Mouse (Mus musculus): ENCODE results near the gene Dnajc2. TPM values are rescaled to one million over a fixed set of nuclear protein-coding genes. Genes with fewer than 3 reads are reported as not detected.

The Dnajc2 gene
- total and polyA plus RNA-seq, 2 experiments, result 7.0 to 10.6 TPM

GRCm38 (mm10) chr5:21769841-21770240 is 15.2 kb downstream of the Dnajc2 start:
- peaks cover 52% of the 10 kb centered on the region for H3K36me3 ChIP-seq (ENCODE audit: control insufficient read depth, insufficient read depth, low read length)
- TF ChIP-seq CTCF (IDR thresholded peaks at IDR 0.05; ENCODE audit: low read depth, low read length) (no peak), POLR2A (IDR thresholded peaks at IDR 0.05; ENCODE audit: extremely low read depth, insufficient read depth, low read length) (no peak)
- no peak for DNase-seq (ENCODE audit: extremely low read depth, low read depth, low spot score)
- no peak overlapping the region for H3K27ac ChIP-seq (replicated peaks; ENCODE audit: insufficient read depth, low read depth, low read length)
- H3K9ac ChIP-seq (ENCODE audit: low read depth, low read length), result no peak overlapping the region
- no peaks in the 10 kb centered on the region for H3K79me2 ChIP-seq (ENCODE audit: control insufficient read depth, insufficient read depth, low read length)
- 96% methylated on average over 6 of the region's 6 CpGs for WGBS
- no peak overlapping the region for H3K4me3 ChIP-seq (ENCODE audit: insufficient read depth, low read depth, low read length)
- no peaks in the 10 kb centered on the region for H3K4me1 ChIP-seq (ENCODE audit: control insufficient read depth, insufficient read depth, low read length)
- H3K27me3 ChIP-seq (ENCODE audit: control insufficient read depth, insufficient read depth, low read length), result no peaks in the 10 kb centered on the region

DNA sequence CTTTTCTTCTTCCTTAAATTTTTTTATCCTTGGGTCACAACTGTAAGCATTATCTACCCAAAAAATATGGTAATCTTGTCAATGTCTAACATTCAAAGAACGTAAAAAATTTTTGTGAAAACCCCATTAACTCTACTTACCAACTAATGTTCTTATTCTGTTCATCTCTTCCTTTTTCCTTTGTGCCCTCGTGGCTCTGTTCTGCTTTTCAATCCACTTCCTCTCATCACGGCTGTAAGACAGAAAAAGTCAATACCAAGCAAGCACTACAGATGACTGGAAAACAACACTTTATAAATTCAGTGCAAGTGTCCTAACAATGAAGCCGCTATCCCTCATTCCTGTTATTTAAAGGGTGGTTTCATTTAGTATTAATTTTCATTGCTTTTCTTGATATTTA is 16.5 kb downstream of the Dnajc2 start:
- Histone ChIP-seq H3K36me3 (ENCODE audit: control insufficient read depth, insufficient read depth, low read length) (peaks cover 50% of the 10 kb centered on the region), H3K4me3 (ENCODE audit: insufficient read depth, low read depth, low read length) (no peak overlapping the region), H3K27ac (replicated peaks; ENCODE audit: insufficient read depth, low read depth, low read length) (no peak overlapping the region), H3K9ac (ENCODE audit: low read depth, low read length) (no peak overlapping the region), H3K79me2 (ENCODE audit: control insufficient read depth, insufficient read depth, low read length) (no peaks in the 10 kb centered on the region), H3K27me3 (ENCODE audit: control insufficient read depth, insufficient read depth, low read length) (no peaks in the 10 kb centered on the region), H3K4me1 (ENCODE audit: control insufficient read depth, insufficient read depth, low read length) (no peaks in the 10 kb centered on the region)
- TF ChIP-seq CTCF (IDR thresholded peaks at IDR 0.05; ENCODE audit: low read depth, low read length) (no peak), POLR2A (IDR thresholded peaks at IDR 0.05; ENCODE audit: extremely low read depth, insufficient read depth, low read length) (no peak)
- 82% methylated on average over 4 of the region's 4 CpGs for WGBS
- no peak for DNase-seq (ENCODE audit: extremely low read depth, low read depth, low spot score)

GRCm38 (mm10) chr5:21745966-21746365 is 39.1 kb downstream of the Dnajc2 start:
- Histone ChIP-seq H3K4me1 (ENCODE audit: control insufficient read depth, insufficient read depth, low read length) (no peaks in the 10 kb centered on the region), H3K27ac (replicated peaks; ENCODE audit: insufficient read depth, low read depth, low read length) (no peak overlapping the region), H3K4me3 (ENCODE audit: insufficient read depth, low read depth, low read length) (no peak overlapping the region), H3K27me3 (ENCODE audit: control insufficient read depth, insufficient read depth, low read length) (no peaks in the 10 kb centered on the region), H3K9ac (ENCODE audit: low read depth, low read length) (no peak overlapping the region), H3K36me3 (ENCODE audit: control insufficient read depth, insufficient read depth, low read length) (peaks cover 69% of the 10 kb centered on the region), H3K79me2 (ENCODE audit: control insufficient read depth, insufficient read depth, low read length) (no peaks in the 10 kb centered on the region)
- 87% methylated on average over 8 of the region's 8 CpGs for WGBS
- DNase-seq (ENCODE audit: extremely low read depth, low read depth, low spot score), result no peak
- TF ChIP-seq CTCF (IDR thresholded peaks at IDR 0.05; ENCODE audit: low read depth, low read length) (no peak), POLR2A (IDR thresholded peaks at IDR 0.05; ENCODE audit: extremely low read depth, insufficient read depth, low read length) (no peak)

DNA sequence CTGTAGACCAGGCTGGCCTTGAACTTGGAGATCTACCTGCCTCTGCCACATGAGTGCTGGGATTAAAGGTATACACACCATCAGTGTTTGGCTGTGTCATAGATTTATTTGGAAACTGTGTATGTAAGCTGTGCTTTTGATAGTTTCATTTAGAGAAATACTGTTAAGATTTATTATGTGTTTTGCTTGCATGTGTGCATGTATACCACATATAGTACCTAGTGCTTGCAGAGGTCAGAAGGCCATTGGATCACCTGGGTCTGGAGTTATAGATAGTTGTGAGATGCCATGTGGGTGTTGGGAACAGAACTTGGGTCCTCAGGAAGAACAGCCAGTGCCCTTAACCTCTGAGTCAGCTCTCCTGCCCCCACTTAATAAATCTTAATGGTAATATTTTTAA is 40.4 kb downstream of the Dnajc2 start:
- Histone ChIP-seq H3K4me1 (ENCODE audit: control insufficient read depth, insufficient read depth, low read length) (no peaks in the 10 kb centered on the region), H3K79me2 (ENCODE audit: control insufficient read depth, insufficient read depth, low read length) (no peaks in the 10 kb centered on the region; the same call in 1 of the 2 replicates), H3K4me3 (ENCODE audit: insufficient read depth, low read depth, low read length) (no peak overlapping the region), H3K27ac (replicated peaks; ENCODE audit: insufficient read depth, low read depth, low read length) (no peak overlapping the region), H3K9ac (ENCODE audit: low read depth, low read length) (no peak overlapping the region), H3K27me3 (ENCODE audit: control insufficient read depth, insufficient read depth, low read length) (no peaks in the 10 kb centered on the region), H3K36me3 (ENCODE audit: control insufficient read depth, insufficient read depth, low read length) (peaks cover 77% of the 10 kb centered on the region)
- no peak for DNase-seq (ENCODE audit: extremely low read depth, low read depth, low spot score)
- TF ChIP-seq CTCF (IDR thresholded peaks at IDR 0.05; ENCODE audit: low read depth, low read length) (no peak), POLR2A (IDR thresholded peaks at IDR 0.05; ENCODE audit: extremely low read depth, insufficient read depth, low read length) (no peak)

- Histone ChIP-seq H3K4me3 (ENCODE audit: insufficient read depth, low read depth, low read length) (no peak overlapping the region), H3K27me3 (ENCODE audit: control insufficient read depth, insufficient read depth, low read length) (no peaks in the 10 kb centered on the region), H3K9ac (ENCODE audit: low read depth, low read length) (no peak overlapping the region), H3K36me3 (ENCODE audit: control insufficient read depth, insufficient read depth, low read length) (peaks cover 74% of the 10 kb centered on the region), H3K4me1 (ENCODE audit: control insufficient read depth, insufficient read depth, low read length) (peaks cover 2% of the 10 kb centered on the region; the same call in 1 of the 2 replicates), H3K27ac (replicated peaks; ENCODE audit: insufficient read depth, low read depth, low read length) (no peak overlapping the region), H3K79me2 (ENCODE audit: control insufficient read depth, insufficient read depth, low read length) (no peaks in the 10 kb centered on the region; the same call in 1 of the 2 replicates)
- TF ChIP-seq CTCF (IDR thresholded peaks at IDR 0.05; ENCODE audit: low read depth, low read length), result no peak
- TF ChIP-seq POLR2A (IDR thresholded peaks at IDR 0.05; ENCODE audit: extremely low read depth, insufficient read depth, low read length), result no peak
- 95% methylated on average over 10 of the region's 10 CpGs for WGBS
- DNase-seq (ENCODE audit: extremely low read depth, low read depth, low spot score), result no peak
Measured at GRCm38 (mm10) chr5:21743606-21744005, 41.4 kb downstream of the Dnajc2 start.

- Histone ChIP-seq H3K27me3 (ENCODE audit: control insufficient read depth, insufficient read depth, low read length) (no peaks in the 10 kb centered on the region), H3K4me3 (ENCODE audit: insufficient read depth, low read depth, low read length) (no peak overlapping the region), H3K27ac (replicated peaks; ENCODE audit: insufficient read depth, low read depth, low read length) (no peak overlapping the region), H3K9ac (ENCODE audit: low read depth, low read length) (no peak overlapping the region), H3K79me2 (ENCODE audit: control insufficient read depth, insufficient read depth, low read length) (no peaks in the 10 kb centered on the region; the same call in 1 of the 2 replicates), H3K36me3 (ENCODE audit: control insufficient read depth, insufficient read depth, low read length) (peaks cover 44% of the 10 kb centered on the region), H3K4me1 (ENCODE audit: control insufficient read depth, insufficient read depth, low read length) (peaks cover 11% of the 10 kb centered on the region)
- 90% methylated on average over 13 of the region's 13 CpGs for WGBS
- TF ChIP-seq CTCF (IDR thresholded peaks at IDR 0.05; ENCODE audit: low read depth, low read length), result no peak
- TF ChIP-seq POLR2A (IDR thresholded peaks at IDR 0.05; ENCODE audit: extremely low read depth, insufficient read depth, low read length), result no peak
- no peak for DNase-seq (ENCODE audit: extremely low read depth, low read depth, low spot score)
Measured at GRCm38 (mm10) chr5:21739881-21740280, 45.2 kb downstream of the Dnajc2 start.

All from liver, adult 2 months (tissue).